Mouse (Mus musculus) midbrain, embryonic 11.5 days (tissue): Measurements from ENCODE around the gene Prdm16. TPM values are rescaled to one million over a fixed set of nuclear protein-coding genes. Genes with fewer than 3 reads are reported as not detected.

ENCODE experiments used
- ATAC-seq: fragments of 200-750 bp; cut with Nextera tagmentation; 2 replicates; pipeline ENCODE4 v1.8.0; 2017; ENCODE audit warnings: moderate TSS enrichment, moderate library complexity; ENCODE audit not compliant: low FRiP score
- DNase-seq: peaks from one replicate; pipeline ENCODE4 v3.0.0; 2015; ENCODE audit warnings: low spot score; ENCODE audit errors: missing footprints
- H3K27ac ChIP-seq: fragments of 300-500 bp; sonication (generic); 2 replicates; pipeline ENCODE4 v1.5.1; 2014; ENCODE audit warnings: low read depth, low read length
- H3K27me3 ChIP-seq: fragments of 300-500 bp; sonication (generic); 2 replicates; pipeline ENCODE4 v1.6.1; 2014; ENCODE audit warnings: mild to moderate bottlenecking, low read length, moderate library complexity, mixed read lengths; ENCODE audit not compliant: control insufficient read depth, insufficient read depth
- H3K36me3 ChIP-seq: fragments of 300-500 bp; sonication (generic); 2 replicates; pipeline ENCODE4 v1.6.1; 2014; ENCODE audit warnings: mild to moderate bottlenecking, low read length, moderate library complexity, mixed read lengths; ENCODE audit not compliant: control insufficient read depth, insufficient read depth
- H3K4me1 ChIP-seq: fragments of 300-500 bp; sonication (generic); 2 replicates; pipeline ENCODE4 v1.6.1; 2014; ENCODE audit warnings: low read length; ENCODE audit not compliant: control insufficient read depth, insufficient read depth
- H3K4me2 ChIP-seq: fragments of 300-500 bp; sonication (generic); 2 replicates; pipeline ENCODE4 v1.6.1; 2014; ENCODE audit warnings: mild to moderate bottlenecking, moderate library complexity
- H3K4me3 ChIP-seq: fragments of 300-500 bp; sonication (generic); 2 replicates; pipeline ENCODE4 v1.5.1; 2014; ENCODE audit warnings: low read depth, low read length
- H3K9ac ChIP-seq: fragments of 300-500 bp; sonication (generic); 2 replicates; pipeline ENCODE4 v1.6.1; 2014; ENCODE audit warnings: low read length
- H3K9me3 ChIP-seq: fragments of 300-500 bp; sonication (generic); 2 replicates; pipeline ENCODE4 v1.6.1; 2016; ENCODE audit warnings: low read length; ENCODE audit not compliant: control insufficient read depth
- WGBS: fragments of 180-500 bp; shearing (Covaris S2); extraction: QIAGEN DNeasy Blood & Tissue Kit; methylation state at CpG from one replicate; pipeline ENCODE4 v1.1.7; 2014; 5-methylcytosine and 5-hydroxymethylcytosine counted together
- polyA plus RNA-seq: library from polyadenylated mRNA; unstranded; fragments of >200 nt; fragmentation: Nextera tagmentation; extraction: Ambion mirVana; gene quantifications from 2 replicates; pipeline ENCODE4 v1.2.1, GENCODE M21; 2014

Gene Prdm16
- polyA plus RNA-seq, 1 experiment from 2014 or later, result 8.0 TPM

DNA sequence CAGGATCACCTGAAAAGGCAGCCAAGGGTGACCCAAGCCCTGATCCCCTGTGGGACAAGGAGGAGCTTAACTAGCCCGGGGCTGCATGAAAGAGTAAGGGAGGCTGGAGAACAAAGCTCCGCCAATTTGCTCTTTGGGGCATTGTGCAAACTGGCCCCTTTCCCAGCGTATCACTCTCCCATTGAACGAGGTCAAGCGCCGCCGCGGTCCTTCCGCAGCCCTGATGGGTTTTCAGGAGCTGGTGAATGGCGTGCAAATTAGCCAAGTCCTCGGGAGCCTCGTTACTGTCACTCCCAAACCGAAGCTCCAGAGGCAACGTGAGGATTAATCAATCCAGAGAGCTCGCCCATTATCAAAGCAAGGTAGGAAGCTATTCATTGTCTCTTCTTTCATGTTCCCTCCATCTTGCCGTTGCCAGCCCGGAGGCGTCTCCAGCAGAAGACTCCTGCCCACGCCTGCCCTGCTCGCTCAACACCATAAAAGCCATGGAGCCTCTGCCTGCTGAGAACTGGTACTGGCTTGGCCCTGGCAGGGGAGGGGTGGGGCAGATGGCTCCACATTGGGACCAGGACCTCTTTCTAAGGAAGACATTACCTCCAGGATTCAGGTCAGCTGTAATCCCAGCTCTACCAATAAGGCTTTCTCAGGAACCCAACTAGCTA is 129.8 kb downstream of the Prdm16 start:
- ATAC-seq (peak; percentile 49; the same call in 1 of the 2 replicates), DNase-seq (peak; percentile 90)
- Histone ChIP-seq H3K4me2 (peak overlapping the region; percentile 33), H3K4me3 (no peak overlapping the region), H3K27ac (no peak overlapping the region), H3K9me3 (no peaks in the 10 kb centered on the region), H3K36me3 (no peaks in the 10 kb centered on the region), H3K9ac (0 out of 2 replicates have a peak overlapping the region, but pooled peaks have one; percentile 5), H3K27me3 (peaks cover 52% of the 10 kb centered on the region), H3K4me1 (peaks cover 48% of the 10 kb centered on the region)
- 7% methylated on average over 20 of the region's 20 CpGs for WGBS

DNA sequence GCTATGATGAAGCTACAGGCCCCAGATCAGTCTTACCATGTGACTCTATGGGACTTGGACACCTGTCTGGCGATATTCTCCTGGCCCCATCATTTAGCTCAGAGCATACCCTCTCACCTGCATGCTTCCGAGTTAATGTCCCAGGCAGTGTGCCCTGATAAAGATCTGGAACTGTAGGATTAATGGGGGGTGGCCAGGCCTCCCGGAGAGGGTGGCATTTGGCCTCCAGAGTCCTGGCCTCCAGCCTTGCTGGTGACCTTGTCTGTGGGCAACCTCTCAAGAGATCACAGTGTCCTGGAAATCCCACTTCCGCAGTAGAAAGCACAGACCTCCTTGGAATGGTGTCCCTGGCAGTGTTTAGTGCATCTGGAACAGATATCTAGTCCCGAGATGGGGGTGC is 131.4 kb downstream of the Prdm16 start:
- ATAC-seq (no peak), DNase-seq (no peak)
- no peak overlapping the region for H3K4me2 ChIP-seq
- no peaks in the 10 kb centered on the region for H3K9me3 ChIP-seq
- no peak overlapping the region for H3K27ac ChIP-seq
- H3K9ac ChIP-seq, result no peak overlapping the region
- WGBS, result 82% methylated on average over 5 of the region's 5 CpGs
- no peaks in the 10 kb centered on the region for H3K36me3 ChIP-seq
- no peak overlapping the region for H3K4me3 ChIP-seq
- peaks cover 52% of the 10 kb centered on the region for H3K27me3 ChIP-seq
- H3K4me1 ChIP-seq, result peaks cover 51% of the 10 kb centered on the region

DNA sequence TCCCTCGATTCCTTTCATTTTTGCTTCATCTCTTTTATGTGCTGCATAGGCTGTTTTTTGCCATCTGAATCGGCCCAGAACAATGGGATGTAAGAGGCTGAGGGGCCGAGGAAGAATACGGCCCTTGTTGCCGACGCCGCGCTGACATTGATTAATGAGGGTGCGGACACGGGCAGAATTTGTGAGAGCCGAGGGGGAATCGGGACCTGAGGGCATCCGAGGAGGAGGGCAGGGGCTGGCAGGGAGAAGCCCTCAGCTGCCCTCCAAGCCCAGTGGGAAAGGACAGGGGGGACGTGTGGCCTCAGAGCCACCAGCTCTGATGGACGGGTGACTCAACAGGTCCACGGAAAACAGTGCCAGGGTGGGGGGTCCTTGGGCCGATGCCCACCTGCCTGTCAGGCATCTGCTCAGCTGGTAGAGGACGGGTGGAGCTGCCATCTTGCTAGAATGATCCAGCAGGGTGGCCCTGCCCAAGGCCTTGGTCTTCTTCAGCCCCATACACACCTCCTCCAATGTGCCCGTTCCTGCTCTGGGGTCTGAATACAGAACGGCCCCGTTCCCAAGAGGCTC is 133.3 kb downstream of the Prdm16 start:
- Histone ChIP-seq H3K4me1 (peaks cover 67% of the 10 kb centered on the region), H3K36me3 (no peaks in the 10 kb centered on the region), H3K27me3 (peaks cover 43% of the 10 kb centered on the region), H3K27ac (no peak overlapping the region), H3K4me2 (0 out of 2 replicates have a peak overlapping the region, but pooled peaks have one; percentile 9), H3K4me3 (no peak overlapping the region), H3K9ac (no peak overlapping the region; the same call in 1 of the 2 replicates), H3K9me3 (no peaks in the 10 kb centered on the region)
- ATAC-seq, result no peak
- DNase-seq, result no peak
- WGBS, result 60% methylated on average over 21 of the region's 21 CpGs

DNA sequence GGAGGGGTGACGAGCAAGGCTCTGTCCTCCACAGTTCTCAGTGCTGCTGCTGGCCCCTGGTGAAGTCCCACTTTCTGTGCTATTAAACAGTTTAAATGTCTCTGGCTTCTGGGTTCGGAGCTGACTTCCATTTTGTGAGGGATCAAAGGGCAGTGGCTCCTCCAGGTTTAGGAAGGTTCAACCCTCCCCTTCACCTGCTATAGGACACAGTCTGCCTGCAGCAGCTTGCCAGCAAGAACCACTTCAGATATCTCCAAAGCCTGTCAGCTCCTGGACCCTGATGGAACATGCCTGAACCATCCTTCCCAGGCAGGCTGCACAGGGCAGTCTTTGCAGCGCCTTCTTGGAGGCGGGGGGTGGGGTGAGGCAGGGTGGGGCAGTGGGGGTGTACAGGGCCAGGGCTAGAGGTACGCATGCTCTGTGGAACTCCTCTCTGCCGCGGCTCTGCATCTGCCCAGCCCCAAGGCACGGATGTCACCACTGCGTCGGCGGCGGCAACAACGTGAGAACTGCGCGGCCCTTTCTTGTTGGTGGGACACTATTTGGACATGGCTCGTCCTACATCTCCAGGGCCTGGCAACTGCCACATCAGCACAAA is 134.2 kb downstream of the Prdm16 start:
- H3K9ac ChIP-seq, result no peak overlapping the region; the same call in 1 of the 2 replicates
- no peak for DNase-seq

DNA sequence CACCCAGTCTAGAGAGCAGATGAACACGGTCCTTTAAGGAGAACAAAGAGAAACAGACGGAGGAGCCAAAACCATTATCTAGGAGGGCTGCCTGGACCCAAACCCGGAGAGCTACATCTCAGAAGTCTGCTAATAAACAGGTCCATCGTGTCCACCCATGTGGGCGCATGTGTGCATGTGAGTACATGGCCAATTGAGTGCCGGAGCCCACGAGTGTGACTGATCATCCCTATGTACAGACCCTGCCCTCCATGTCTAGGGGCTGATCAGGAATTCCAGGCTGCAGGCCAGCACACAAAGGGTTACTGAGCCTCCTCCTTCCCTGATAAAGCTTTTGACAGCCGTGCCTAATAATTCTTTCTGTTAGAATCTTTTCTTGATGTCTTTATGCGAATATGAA is 136.0 kb downstream of the Prdm16 start:
- Histone ChIP-seq H3K4me2 (no peak overlapping the region), H3K36me3 (no peaks in the 10 kb centered on the region), H3K27me3 (peaks cover 47% of the 10 kb centered on the region), H3K9ac (no peak overlapping the region), H3K27ac (no peak overlapping the region), H3K4me3 (no peak overlapping the region), H3K4me1 (peaks cover 59% of the 10 kb centered on the region), H3K9me3 (no peaks in the 10 kb centered on the region)
- peak; percentile 92 for DNase-seq
- WGBS, result 57% methylated on average over 9 of the region's 9 CpGs
- ATAC-seq, result 0 out of 2 replicates have a peak, but pooled peaks have one; percentile 22

More for the DNA sequence above, 134.2 kb downstream of the Prdm16 start:
- 77% methylated on average over 16 of the region's 16 CpGs for WGBS
- no peak for ATAC-seq
- Histone ChIP-seq H3K4me3 (no peak overlapping the region), H3K4me1 (peaks cover 67% of the 10 kb centered on the region), H3K9me3 (no peaks in the 10 kb centered on the region), H3K27me3 (peaks cover 46% of the 10 kb centered on the region), H3K36me3 (no peaks in the 10 kb centered on the region), H3K27ac (no peak overlapping the region; the same call in 1 of the 2 replicates), H3K4me2 (no peak overlapping the region)

DNA sequence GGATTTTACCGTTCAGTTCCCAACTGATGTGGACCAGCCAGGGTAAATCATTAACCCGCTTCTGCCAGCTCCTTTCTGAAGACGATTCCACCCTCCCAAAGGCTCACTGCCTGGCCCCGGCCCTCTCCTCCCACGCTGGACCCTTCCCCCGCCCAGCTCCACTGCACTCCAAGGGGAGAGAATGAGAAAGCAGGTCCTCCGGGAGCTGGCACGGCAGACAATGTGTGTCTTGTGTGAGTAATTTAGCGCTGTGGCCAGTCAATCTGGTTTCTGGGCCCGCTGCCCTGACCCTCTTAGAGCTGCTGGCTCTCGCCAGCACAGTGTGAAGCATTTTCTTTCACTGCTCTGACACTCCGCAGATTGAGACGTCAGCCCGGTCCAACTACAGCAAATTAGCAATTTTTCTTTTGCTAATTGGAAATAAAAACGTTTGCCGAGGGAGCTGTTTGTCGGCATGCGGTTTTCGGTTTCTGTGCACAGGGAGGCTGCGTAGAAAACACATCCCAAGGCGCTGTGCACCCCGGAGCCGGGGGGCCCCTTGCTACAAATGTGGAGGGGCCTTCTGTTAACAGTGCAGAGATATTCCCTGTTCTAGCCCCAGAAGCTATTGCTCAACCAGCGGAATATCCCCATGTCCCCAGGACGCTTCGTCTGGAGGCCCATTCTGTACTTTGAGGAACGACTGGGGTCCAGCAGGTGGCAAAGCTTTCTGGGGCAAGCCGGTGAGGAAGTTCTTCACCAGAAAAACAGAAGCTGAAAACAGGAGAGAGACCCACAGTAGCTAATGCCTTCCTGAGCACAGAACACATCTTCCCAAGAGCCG is 136.8 kb downstream of the Prdm16 start:
- 31% methylated on average over 29 of the region's 29 CpGs for WGBS
- H3K27me3 ChIP-seq, result peaks cover 47% of the 10 kb centered on the region
- ATAC-seq (peak; percentile 70), DNase-seq (peak; percentile 93)
- no peaks in the 10 kb centered on the region for H3K36me3 ChIP-seq
- peaks cover 59% of the 10 kb centered on the region for H3K4me1 ChIP-seq
- peak overlapping the region; percentile 14; the same call in 1 of the 2 replicates for H3K4me2 ChIP-seq
- H3K9ac ChIP-seq, result 0 out of 2 replicates have a peak overlapping the region, but pooled peaks have one; percentile 3
- H3K4me3 ChIP-seq, result no peak overlapping the region
- no peak overlapping the region for H3K27ac ChIP-seq
- no peaks in the 10 kb centered on the region for H3K9me3 ChIP-seq

DNA sequence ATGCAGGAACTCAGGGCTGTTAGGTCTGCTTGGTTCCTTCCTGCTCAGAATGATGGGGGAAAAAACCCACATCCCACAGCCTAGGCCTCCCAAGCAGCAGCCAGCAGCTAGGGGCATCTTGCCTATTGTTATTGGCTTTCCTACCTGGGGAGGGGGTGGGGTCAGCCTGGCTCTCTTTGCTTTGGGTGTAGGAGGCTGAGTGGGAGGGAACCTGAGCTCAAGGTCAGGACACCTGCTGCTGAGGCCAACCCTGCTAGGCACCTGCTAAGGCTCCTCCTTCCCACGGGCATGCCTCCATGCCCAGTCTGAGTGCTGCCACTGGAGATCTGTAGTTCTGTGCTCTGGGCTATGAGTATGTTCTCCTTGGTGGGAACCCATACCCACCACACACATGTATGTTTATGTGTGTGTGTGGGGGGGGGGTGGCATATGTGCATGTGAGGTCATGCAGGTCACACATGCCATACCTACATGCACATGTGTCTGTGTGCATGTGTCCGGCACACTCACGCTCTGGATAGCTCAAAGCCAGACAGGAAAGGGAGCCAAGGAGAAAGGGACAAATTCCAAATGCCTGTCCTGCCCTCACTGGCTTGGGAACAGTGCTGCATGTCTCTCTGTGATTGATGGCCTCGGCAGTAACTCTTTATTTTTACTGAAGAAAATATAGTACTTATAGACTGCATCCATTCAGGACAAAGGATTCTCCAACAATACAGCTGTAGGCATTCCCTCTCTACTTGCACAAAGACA is 139.1 kb downstream of the Prdm16 start:
- Histone ChIP-seq H3K9ac (no peak overlapping the region), H3K9me3 (no peaks in the 10 kb centered on the region), H3K27ac (no peak overlapping the region), H3K4me3 (no peak overlapping the region), H3K4me2 (no peak overlapping the region), H3K4me1 (peaks cover 44% of the 10 kb centered on the region), H3K27me3 (peaks cover 64% of the 10 kb centered on the region), H3K36me3 (no peaks in the 10 kb centered on the region)
- 73% methylated on average over 4 of the region's 4 CpGs for WGBS
- no peak for ATAC-seq
- no peak for DNase-seq

DNA sequence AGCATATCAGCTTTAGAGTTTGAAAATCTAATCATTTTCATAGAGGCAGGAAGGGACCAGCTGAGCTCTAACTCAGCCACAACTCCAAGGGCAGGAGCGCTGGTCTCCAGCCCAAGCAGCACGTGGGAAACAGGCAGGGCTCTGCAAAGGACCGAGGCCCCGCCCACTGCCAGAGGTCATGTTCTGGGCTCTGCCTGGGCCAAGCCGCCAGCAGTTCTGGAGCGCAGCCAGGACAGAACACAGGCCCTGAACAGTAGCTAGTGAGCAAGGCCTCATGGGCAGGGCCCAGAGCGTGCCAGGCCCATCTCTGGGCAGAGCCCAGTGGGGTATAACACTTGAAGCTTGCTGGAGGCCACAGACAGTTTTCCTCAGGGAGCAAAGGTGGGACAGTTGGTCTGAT is 139.7 kb downstream of the Prdm16 start:
- ATAC-seq (no peak; the same call in 1 of the 2 replicates), DNase-seq (no peak)
- no peak overlapping the region for H3K4me2 ChIP-seq
- H3K4me3 ChIP-seq, result no peak overlapping the region
- peaks cover 38% of the 10 kb centered on the region for H3K4me1 ChIP-seq
- no peak overlapping the region for H3K27ac ChIP-seq
- no peak overlapping the region for H3K9ac ChIP-seq
- peaks cover 58% of the 10 kb centered on the region for H3K27me3 ChIP-seq
- H3K36me3 ChIP-seq, result no peaks in the 10 kb centered on the region
- H3K9me3 ChIP-seq, result no peaks in the 10 kb centered on the region
- 23% methylated on average over 7 of the region's 7 CpGs for WGBS
